Mouse (Mus musculus) testis, adult 10 weeks (tissue): ENCODE results near the gene S100a10. TPM values are rescaled to one million over a fixed set of nuclear protein-coding genes. Genes with fewer than 3 reads are reported as not detected.

ENCODE experiments used
- polyA plus RNA-seq: library from polyadenylated mRNA; stranded (reverse); fragments of 350-450 nt; fragmentation: Illumina TruSeq; extraction: RNeasy Lipid Tissue Mini Kit (QIAGEN cat#74804); gene quantifications from one replicate; pipeline ENCODE4 v1.2.3, GENCODE M21; 2014; ENCODE audit warnings: low read depth, low replicate concordance

S100a10 gene
- 8.2 TPM for polyA plus RNA-seq

DNA sequence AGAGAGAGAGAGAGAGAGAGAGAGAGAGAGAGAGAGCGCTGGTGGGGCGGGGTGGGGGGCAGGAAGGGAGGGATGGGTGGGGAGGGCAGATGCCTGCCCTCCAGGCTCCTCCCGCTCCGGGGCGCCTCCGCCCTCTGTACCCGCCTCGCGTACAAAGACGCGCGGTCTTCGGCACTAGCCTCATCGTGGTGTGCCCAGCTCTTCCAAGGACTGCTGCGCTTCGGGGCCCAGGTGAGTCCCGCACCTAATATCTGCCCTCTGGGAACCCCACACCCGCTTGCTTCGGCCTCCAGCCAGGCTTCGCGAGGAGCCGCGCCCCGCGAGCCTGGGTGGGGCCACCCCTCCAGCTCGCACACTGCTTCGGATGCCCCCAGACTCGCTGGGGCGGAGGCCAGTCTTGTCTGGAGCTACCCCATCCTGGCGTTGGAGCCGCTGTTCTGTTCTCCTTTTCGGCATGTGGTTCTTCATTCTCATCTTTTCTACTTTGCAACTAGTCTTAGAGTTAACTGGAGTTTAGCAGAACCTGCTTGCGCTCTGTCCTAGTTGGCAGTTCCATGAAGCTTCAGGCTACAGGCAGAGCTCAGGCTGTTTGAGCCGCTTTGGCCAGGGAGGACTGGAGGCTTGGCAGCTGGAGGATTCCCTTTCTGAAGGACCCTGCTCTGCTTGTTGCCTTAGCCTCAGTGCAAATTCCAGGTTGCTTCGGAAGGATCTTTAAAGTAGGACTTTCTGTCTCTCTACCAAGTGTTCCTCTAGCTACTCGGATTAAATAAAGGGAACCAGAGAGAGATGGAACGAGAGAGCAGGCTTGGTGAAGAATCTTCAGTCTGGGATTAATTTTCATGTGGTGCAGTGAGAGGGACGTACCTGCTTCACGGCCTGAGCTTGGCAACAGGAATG is at the start of gene S100a10:
Gene S100a10, plus strand, starts transcription at position 100 of the 897 bp plus-strand sequence.

DNA sequence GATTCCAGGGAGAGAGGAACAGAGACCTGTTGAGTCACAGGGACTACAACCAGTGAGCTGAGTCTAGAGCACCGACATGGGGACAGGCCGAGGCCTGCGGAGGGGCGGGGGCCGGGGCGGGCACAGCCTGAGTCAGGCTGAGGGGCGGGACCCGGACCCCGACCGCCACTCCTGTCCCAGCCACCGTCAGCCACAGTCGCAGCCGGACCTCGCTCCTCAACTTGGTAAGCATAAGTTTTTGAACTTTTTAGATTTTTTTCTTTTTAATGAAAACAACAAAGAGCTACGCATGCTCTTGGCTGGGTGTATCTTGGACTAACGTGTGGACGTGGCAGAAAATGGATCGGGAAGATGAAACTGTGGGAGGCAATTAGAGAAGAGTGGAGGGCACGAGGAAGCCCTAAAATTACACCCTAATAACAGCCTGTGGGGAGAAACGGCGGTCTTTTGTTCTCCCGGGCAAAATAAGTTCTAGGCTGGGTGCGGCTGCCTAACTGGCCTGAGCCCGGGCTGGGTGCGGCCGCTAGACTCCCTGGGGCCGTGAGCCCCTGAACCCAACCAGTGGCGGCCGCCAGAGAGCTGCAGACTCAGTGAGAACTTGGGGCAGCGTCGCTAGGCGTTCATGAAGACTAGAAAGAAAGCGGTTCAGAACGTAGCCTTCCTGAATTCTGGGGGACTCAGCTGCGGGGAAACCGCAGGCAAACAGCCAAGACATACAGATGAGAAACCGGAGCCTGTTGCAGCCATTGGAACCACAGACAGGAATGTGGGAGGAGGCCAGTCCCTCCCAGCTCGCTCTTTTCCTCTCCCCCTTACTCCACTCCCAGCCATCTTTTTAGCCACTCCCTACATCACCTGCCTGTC is 34.3 kb upstream of the S100a10 start, which contains the start of gene S100a11:
Gene S100a11, plus strand, starts transcription at position 159 of the 864 bp plus-strand sequence.

Other genes starting within 250 kb of the S100a10 start
- not detected for gene Hrnr, start 235.3 kb upstream of the S100a10 start, polyA plus RNA-seq
- gene Rptn, start 161.4 kb upstream of the S100a10 start, polyA plus RNA-seq: not detected
- 0.84 TPM for gene Tchh, start 112.8 kb upstream of the S100a10 start, polyA plus RNA-seq
- gene Tchhl1, start 86.3 kb upstream of the S100a10 start, polyA plus RNA-seq: not detected
- 31.3 TPM for gene S100a11, start 34.6 kb upstream of the S100a10 start, polyA plus RNA-seq
- gene Tdpoz2, start 97.6 kb downstream of the S100a10 start, polyA plus RNA-seq: not detected
- not detected for gene Tdpoz1, start 121.2 kb downstream of the S100a10 start, polyA plus RNA-seq
- not detected for gene Gm37596, start 138.0 kb downstream of the S100a10 start, polyA plus RNA-seq
- gene Gm5773, start 217.9 kb downstream of the S100a10 start, polyA plus RNA-seq: not detected
- not detected for gene Tdpoz4, start 241.3 kb downstream of the S100a10 start, polyA plus RNA-seq